10 mouse cellular contexts compared by ENCODE assay signal in genomic region chr7:71603159-71603558, GRCm38 (mm10).
DNase-seq lines count a peak whose midpoint lies in the region; ATAC-seq lines count a peak whose summit lies in the region.
"Had no signal": no experiment of that assay in that cellular context is flagged by ENCODE, and none has a peak within 500 bp of the region (broad histone marks: within the 10 kb centered on the region; RNA-seq: fewer than 3 reads in every experiment).

No protein-coding gene starts in this region.

- ATAC-seq in embryonic facial prominence, embryonic 14.5 days (ENCODE audit: low read depth): no peak
- peak; percentile 82 for ATAC-seq in heart, embryonic 16.5 days (replicated peaks; ENCODE audit: extremely low read depth, insufficient read depth, low FRiP score)
- ATAC-seq in lung, embryonic 15.5 days (ENCODE audit: borderline replicate concordance, extremely low read depth, low FRiP score, low TSS enrichment): no peak
- ATAC-seq in monocyte, adult 5-6 weeks (replicated peaks; ENCODE audit: insufficient number of reproducible peaks, low FRiP score, low TSS enrichment, poor library complexity, severe bottlenecking): no peak

- no peaks in the 10 kb centered on the region for H3K27me3 ChIP-seq in embryonic facial prominence, embryonic 14.5 days (replicated peaks; ENCODE audit: control insufficient read depth, insufficient read depth, low read length)
- no peaks in the 10 kb centered on the region for H3K27me3 ChIP-seq in embryonic facial prominence, embryonic 10.5 days (replicated peaks; ENCODE audit: low read depth, poor library complexity, severe bottlenecking)
- no peaks in the 10 kb centered on the region for H3K27me3 ChIP-seq in heart, embryonic 16.5 days (ENCODE audit: control insufficient read depth, insufficient read depth, low read length)
- no peaks in the 10 kb centered on the region for H3K27me3 ChIP-seq in lung, embryonic 15.5 days
- H3K27me3 ChIP-seq: embryonic facial prominence, embryonic 15.5 days had no signal

- H3K9me3 ChIP-seq in embryonic facial prominence, embryonic 14.5 days (ENCODE audit: control insufficient read depth, low read length): no peaks in the 10 kb centered on the region
- no peaks in the 10 kb centered on the region for H3K9me3 ChIP-seq in embryonic facial prominence, embryonic 10.5 days
- H3K9me3 ChIP-seq in heart, embryonic 16.5 days (replicated peaks; ENCODE audit: control insufficient read depth, low read length): no peaks in the 10 kb centered on the region
- no peaks in the 10 kb centered on the region for H3K9me3 ChIP-seq in lung, embryonic 15.5 days
- H3K9me3 ChIP-seq: embryonic facial prominence, embryonic 15.5 days had no signal

- H3K27ac ChIP-seq in embryonic facial prominence, embryonic 14.5 days (replicated peaks; ENCODE audit: low read depth, low read length): no peak overlapping the region
- no peak overlapping the region for H3K27ac ChIP-seq in embryonic facial prominence, embryonic 10.5 days (replicated peaks)
- peak overlapping the region; percentile 15; the same call in 1 of the 2 replicates for H3K27ac ChIP-seq in heart, embryonic 16.5 days (ENCODE audit: low read length)
- peak overlapping the region; percentile 58 for H3K27ac ChIP-seq in lung, embryonic 15.5 days
- H3K27ac ChIP-seq: embryonic facial prominence, embryonic 15.5 days had no signal

- H3K9ac ChIP-seq in embryonic facial prominence, embryonic 14.5 days (ENCODE audit: low read depth, low read length): no peak overlapping the region
- no peak overlapping the region for H3K9ac ChIP-seq in heart, embryonic 16.5 days (ENCODE audit: low read length)
- H3K9ac ChIP-seq in lung, embryonic 15.5 days: no peak overlapping the region
- H3K9ac ChIP-seq: embryonic facial prominence, embryonic 15.5 days had no signal

- no peaks in the 10 kb centered on the region for H3K36me3 ChIP-seq in embryonic facial prominence, embryonic 14.5 days (ENCODE audit: control insufficient read depth, insufficient read depth, low read length)
- H3K36me3 ChIP-seq in embryonic facial prominence, embryonic 10.5 days (replicated peaks): no peaks in the 10 kb centered on the region
- H3K36me3 ChIP-seq in heart, embryonic 16.5 days (ENCODE audit: control insufficient read depth, insufficient read depth): no peaks in the 10 kb centered on the region
- H3K36me3 ChIP-seq in lung, embryonic 15.5 days: no peaks in the 10 kb centered on the region
- H3K36me3 ChIP-seq: embryonic facial prominence, embryonic 15.5 days had no signal

- no peak overlapping the region for H3K4me3 ChIP-seq in embryonic facial prominence, embryonic 14.5 days (ENCODE audit: low read depth, low read length)
- no peak overlapping the region for H3K4me3 ChIP-seq in embryonic facial prominence, embryonic 10.5 days
- H3K4me3 ChIP-seq in heart, embryonic 16.5 days (ENCODE audit: low read length): no peak overlapping the region
- H3K4me3 ChIP-seq in lung, embryonic 15.5 days: no peak overlapping the region
- H3K4me3 ChIP-seq: embryonic facial prominence, embryonic 15.5 days had no signal

- DNase-seq in embryonic facial prominence, embryonic 14.5 days (ENCODE audit: low spot score): peak; percentile 48
- DNase-seq in embryonic facial prominence, embryonic 10.5 days (ENCODE audit: low spot score): no peak
- peak; percentile 60 to 76 for DNase-seq in adrenal gland, adult 18-20 months (ENCODE audit: low spot score in 2 of 2)
- no peak for DNase-seq in left cerebral cortex, postnatal 14 days (ENCODE audit: low spot score in 2 of 2)
- DNase-seq in left cerebral cortex, adult 11 months (ENCODE audit: low spot score): no peak
- DNase-seq: B cell, adult 2 months had no signal

- 45% methylated on average over 2 of the region's 2 CpGs for WGBS in embryonic facial prominence, embryonic 14.5 days
- 75% methylated on average over 2 of the region's 2 CpGs for WGBS in embryonic facial prominence, embryonic 10.5 days
- WGBS in heart, embryonic 16.5 days: 18% methylated on average over 2 of the region's 2 CpGs
- WGBS in lung, embryonic 15.5 days: 11% methylated on average over 2 of the region's 2 CpGs

- intact Hi-C loops in left cerebral cortex, postnatal 14 days (cut with DNase I): no loop called here

- H3K4me2 ChIP-seq in embryonic facial prominence, embryonic 14.5 days (ENCODE audit: low read depth, low read length): no peak overlapping the region
- 0 out of 2 replicates have a peak overlapping the region, but pooled peaks have one; percentile 3 for H3K4me2 ChIP-seq in heart, embryonic 16.5 days (ENCODE audit: low read depth, low read length)
- no peak overlapping the region for H3K4me2 ChIP-seq in lung, embryonic 15.5 days
- H3K4me2 ChIP-seq: embryonic facial prominence, embryonic 15.5 days had no signal

- no peaks in the 10 kb centered on the region for H3K4me1 ChIP-seq in embryonic facial prominence, embryonic 14.5 days (ENCODE audit: control insufficient read depth, insufficient read depth, low read length)
- H3K4me1 ChIP-seq in embryonic facial prominence, embryonic 10.5 days: no peaks in the 10 kb centered on the region
- H3K4me1 ChIP-seq in heart, embryonic 16.5 days (ENCODE audit: control insufficient read depth, insufficient read depth, low read length): peaks cover 7% of the 10 kb centered on the region
- 0 out of 2 replicates have a peak, but pooled peaks cover 4% of the 10 kb centered on the region for H3K4me1 ChIP-seq in lung, embryonic 15.5 days
- H3K4me1 ChIP-seq: embryonic facial prominence, embryonic 15.5 days had no signal

Comparison
In these comparisons a context has a peak if more than half of its experiments do, and no peak if none do; other contexts are left out.
1. DNase-seq: peak in embryonic facial prominence, embryonic 14.5 days (single experiment) and adrenal gland, adult 18-20 months (2 of 2); none in embryonic facial prominence, embryonic 10.5 days (single experiment), left cerebral cortex, postnatal 14 days (0 of 2) and left cerebral cortex, adult 11 months (single experiment).
2. H3K27ac ChIP-seq: peak in heart, embryonic 16.5 days (single experiment) and lung, embryonic 15.5 days (single experiment); none in embryonic facial prominence, embryonic 14.5 days (single experiment) and embryonic facial prominence, embryonic 10.5 days (single experiment).